Mouse (Mus musculus): ENCODE measurements at regions not wholly inside any gene's neighbourhood (a gene's known extent, or its start where the extent isn't known, plus 50 kb on each side); places are given as distances from the start of the nearest gene placed in this dataset.

- Histone ChIP-seq H3K9ac (ENCODE audit: control insufficient read depth, low read depth, low read length, poor library complexity, severe bottlenecking) (no peak overlapping the region), H3K9me3 (replicated peaks; ENCODE audit: insufficient read depth, low read length) (no peaks in the 10 kb centered on the region), H3K27me3 (ENCODE audit: control insufficient read depth in 1 of 2, insufficient read depth in 2 of 2, low read length in 2 of 2) (no peaks in the 10 kb centered on the region), H3K79me2 (ENCODE audit: control insufficient read depth, insufficient read depth, low read length, poor library complexity) (no peaks in the 10 kb centered on the region), H3K36me3 (ENCODE audit: control insufficient read depth in 1 of 2, insufficient read depth in 2 of 2, low read length in 2 of 2) (no peaks in the 10 kb centered on the region), H3K4me1 (ENCODE audit: control insufficient read depth in 1 of 2, insufficient read depth in 2 of 2, low read length in 2 of 2) (no peaks in the 10 kb centered on the region), H3K4me3 (ENCODE audit: control insufficient read depth in 1 of 2, insufficient read depth in 1 of 2, low read depth in 2 of 2, low read length in 2 of 2) (no peak overlapping the region), H3K27ac (ENCODE audit: control insufficient read depth, low read depth, low read length) (no peak overlapping the region)
- DNase-seq (ENCODE audit: low read depth, low spot score), result no peak
- TF ChIP-seq JUND (IDR thresholded peaks at IDR 0.05; ENCODE audit: low read depth, low read length) (no peak), GATA1 (IDR thresholded peaks at IDR 0.05; ENCODE audit: low read depth, low read length) (no peak), TAL1 (IDR thresholded peaks at IDR 0.05; ENCODE audit: low read length) (no peak), SIN3A (IDR thresholded peaks at IDR 0.05; ENCODE audit: low read length) (no peak), SMC3 (IDR thresholded peaks at IDR 0.05; ENCODE audit: low read depth, low read length) (no peak), POLR2AphosphoS5 (IDR thresholded peaks at IDR 0.05; ENCODE audit: borderline replicate concordance, low read depth, low read length) (no peak), POLR2AphosphoS2 (IDR thresholded peaks at IDR 0.05; ENCODE audit: low read length) (no peak), TBP (IDR thresholded peaks at IDR 0.05; ENCODE audit: low read depth, low read length) (no peak), USF2 (IDR thresholded peaks at IDR 0.05; ENCODE audit: borderline replicate concordance in 1 of 2, insufficient read depth in 1 of 2, low read depth in 1 of 2, low read length in 2 of 2) (no peak)
Measured at GRCm38 (mm10) chr10:37349261-37349660, 210.5 kb upstream of the Marcks start.

DNA sequence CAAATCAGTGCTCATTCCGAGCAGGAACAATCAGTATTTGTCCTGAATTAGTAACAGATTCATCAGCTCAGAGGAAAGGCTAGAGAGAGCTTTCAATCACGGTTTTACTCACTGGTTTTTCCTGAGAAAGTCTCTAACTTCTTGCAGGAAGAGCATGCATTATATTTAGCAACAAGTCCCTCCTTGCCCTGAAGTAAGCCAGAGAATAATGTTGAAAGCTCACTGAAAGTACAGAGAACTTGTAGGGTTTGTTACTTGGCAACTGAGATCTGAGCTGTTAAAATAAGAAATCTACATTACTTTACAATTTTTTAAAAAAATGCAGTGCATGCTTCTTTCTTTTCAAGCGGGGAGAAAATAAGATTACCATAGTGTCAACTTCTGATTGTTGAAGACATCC lies 209.7 kb upstream of the Marcks start:
- Histone ChIP-seq H3K4me1 (ENCODE audit: control insufficient read depth in 1 of 2, insufficient read depth in 2 of 2, low read length in 2 of 2) (no peaks in the 10 kb centered on the region), H3K9ac (ENCODE audit: control insufficient read depth, low read depth, low read length, poor library complexity, severe bottlenecking) (no peak overlapping the region), H3K27me3 (ENCODE audit: control insufficient read depth in 1 of 2, insufficient read depth in 2 of 2, low read length in 2 of 2) (no peaks in the 10 kb centered on the region), H3K36me3 (ENCODE audit: control insufficient read depth in 1 of 2, insufficient read depth in 2 of 2, low read length in 2 of 2) (no peaks in the 10 kb centered on the region), H3K4me3 (ENCODE audit: control insufficient read depth in 1 of 2, insufficient read depth in 1 of 2, low read depth in 2 of 2, low read length in 2 of 2) (no peak overlapping the region), H3K9me3 (replicated peaks; ENCODE audit: insufficient read depth, low read length) (no peaks in the 10 kb centered on the region), H3K79me2 (ENCODE audit: control insufficient read depth, insufficient read depth, low read length, poor library complexity) (no peaks in the 10 kb centered on the region), H3K27ac (ENCODE audit: control insufficient read depth, low read depth, low read length) (no peak overlapping the region)
- no peak for TF ChIP-seq JUND (IDR thresholded peaks at IDR 0.05; ENCODE audit: low read depth, low read length)
- no peak for TF ChIP-seq ZNF384 (IDR thresholded peaks at IDR 0.05; ENCODE audit: low read depth, low read length)
- no peak for TF ChIP-seq ZKSCAN1 (IDR thresholded peaks at IDR 0.05; ENCODE audit: low read depth, low read length)
- no peak for DNase-seq (ENCODE audit: low read depth, low spot score)

DNA sequence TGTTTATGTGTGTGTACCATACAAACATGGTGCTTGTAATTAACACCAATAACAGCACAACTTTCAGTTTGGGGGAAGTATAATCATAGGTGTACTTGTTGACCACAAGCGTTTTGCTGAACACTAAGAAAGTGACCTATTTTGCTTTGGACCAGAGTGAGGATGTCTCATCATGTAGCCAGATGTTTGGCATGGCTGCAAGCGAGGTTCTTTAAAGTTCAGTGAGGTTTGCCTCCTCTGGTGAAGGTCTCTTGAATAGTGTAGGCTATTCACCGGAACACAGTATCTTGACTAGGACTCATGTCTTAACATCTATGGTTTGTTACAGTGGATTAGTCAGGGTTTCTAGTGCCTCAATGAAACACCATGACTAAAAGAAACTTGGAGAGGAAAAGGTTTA lies 208.9 kb upstream of the Marcks start:
- no peaks in the 10 kb centered on the region for H3K4me1 ChIP-seq (ENCODE audit: control insufficient read depth in 1 of 2, insufficient read depth in 2 of 2, low read length in 2 of 2)
- H3K27me3 ChIP-seq (ENCODE audit: control insufficient read depth in 1 of 2, insufficient read depth in 2 of 2, low read length in 2 of 2), result no peaks in the 10 kb centered on the region
- H3K27ac ChIP-seq (ENCODE audit: control insufficient read depth, low read depth, low read length), result no peak overlapping the region
- no peaks in the 10 kb centered on the region for H3K36me3 ChIP-seq (ENCODE audit: control insufficient read depth in 1 of 2, insufficient read depth in 2 of 2, low read length in 2 of 2)
- no peaks in the 10 kb centered on the region for H3K9me3 ChIP-seq (replicated peaks; ENCODE audit: insufficient read depth, low read length)
- no peak overlapping the region for H3K4me3 ChIP-seq (ENCODE audit: control insufficient read depth in 1 of 2, insufficient read depth in 1 of 2, low read depth in 2 of 2, low read length in 2 of 2)
- H3K9ac ChIP-seq (ENCODE audit: control insufficient read depth, low read depth, low read length, poor library complexity, severe bottlenecking), result no peak overlapping the region
- H3K79me2 ChIP-seq (ENCODE audit: control insufficient read depth, insufficient read depth, low read length, poor library complexity), result no peaks in the 10 kb centered on the region
- no peak for DNase-seq (ENCODE audit: low read depth, low spot score)
- TF ChIP-seq NELFE (IDR thresholded peaks at IDR 0.05; ENCODE audit: low read depth, low read length) (no peak), NRF1 (IDR thresholded peaks at IDR 0.05; ENCODE audit: insufficient read depth, low read depth, low read length, poor library complexity, severe bottlenecking) (no peak), USF1 (IDR thresholded peaks at IDR 0.05; ENCODE audit: low read depth, low read length) (no peak), EP300 (IDR thresholded peaks at IDR 0.05; ENCODE audit: low read depth in 1 of 2, low read length in 2 of 2) (no peak), KAT2A (conservative IDR thresholded peaks at IDR 0.05; ENCODE audit: low read depth, low read length) (no peak), TBP (IDR thresholded peaks at IDR 0.05; ENCODE audit: low read depth, low read length) (no peak), ELF1 (IDR thresholded peaks at IDR 0.05; ENCODE audit: low read depth, low read length) (no peak), SMC3 (IDR thresholded peaks at IDR 0.05; ENCODE audit: low read depth, low read length) (no peak), MEF2A (IDR thresholded peaks at IDR 0.05; ENCODE audit: extremely low read depth, insufficient replicate concordance, low read depth, low read length, poor library complexity, severe bottlenecking) (no peak), ETS1 (IDR thresholded peaks at IDR 0.05; ENCODE audit: low read depth, low read length) (no peak), ZC3H11A (IDR thresholded peaks at IDR 0.05; ENCODE audit: low read depth, low read length) (no peak), ZNF384 (IDR thresholded peaks at IDR 0.05; ENCODE audit: low read depth, low read length) (no peak), CHD2 (IDR thresholded peaks at IDR 0.05; ENCODE audit: low read length) (no peak), GATA1 (IDR thresholded peaks at IDR 0.05; ENCODE audit: low read depth, low read length) (no peak), MAZ (IDR thresholded peaks at IDR 0.05; ENCODE audit: low read depth, low read length) (no peak), E2F4 (IDR thresholded peaks at IDR 0.05; ENCODE audit: borderline replicate concordance, low read depth, low read length) (no peak), CTCF (IDR thresholded peaks at IDR 0.05 in 2 of 3, conservative IDR thresholded peaks at IDR 0.05 in 1 of 3; ENCODE audit: control insufficient read depth in 1 of 3, insufficient read depth in 1 of 3, low read depth in 2 of 3, low read length in 3 of 3, poor library complexity in 1 of 3, severe bottlenecking in 1 of 3) (no peak), MYB (IDR thresholded peaks at IDR 0.05; ENCODE audit: low read depth, low read length) (no peak), BHLHE40 (IDR thresholded peaks at IDR 0.05; ENCODE audit: borderline replicate concordance, low read depth, low read length) (no peak)
